Mouse (Mus musculus) MEL (cell line): ENCODE measurements around the gene Otud7b.

Source experiments
- CHD2 ChIP-seq: IDR thresholded peaks from 2 replicates; pipeline ENCODE4 v1.6.1; 2011; ENCODE audit warnings: low read length, improper control_type of control experiment
- CTCF ChIP-seq, 3 experiments: IDR thresholded peaks in 2 of 3; conservative IDR thresholded peaks in 1 of 3; 2 replicates each; pipeline ENCODE4 v1.5.1; 2011 to 2012; ENCODE audit warnings: low read length in 3 of 3, low read depth in 2 of 3, mild to moderate bottlenecking in 2 of 3, improper control_type of control experiment in 1 of 3, inconsistent platforms in 1 of 3, mixed read lengths in 1 of 3, moderate library complexity in 1 of 3; ENCODE audit not compliant: control insufficient read depth in 1 of 3, insufficient read depth in 1 of 3, poor library complexity in 1 of 3, severe bottlenecking in 1 of 3
- ELF1 ChIP-seq: IDR thresholded peaks from 2 replicates; pipeline ENCODE4 v1.6.1; 2014; ENCODE audit warnings: low read depth, mild to moderate bottlenecking, inconsistent platforms, low read length, improper control_type of control experiment, moderate library complexity
- EP300 ChIP-seq, 2 experiments: IDR thresholded peaks; 2 replicates each; pipeline ENCODE4 v1.6.1; 2011; ENCODE audit warnings: improper control_type of control experiment in 2 of 2, low read length in 2 of 2, low read depth in 1 of 2, mild to moderate bottlenecking in 1 of 2
- GATA1 ChIP-seq: IDR thresholded peaks from 2 replicates; pipeline ENCODE4 v1.6.1; 2011; ENCODE audit warnings: low read depth, low read length, improper control_type of control experiment
- MAFK ChIP-seq: IDR thresholded peaks from 2 replicates; pipeline ENCODE4 v1.6.1; 2011; ENCODE audit warnings: low read depth, mild to moderate bottlenecking, low read length, improper control_type of control experiment, borderline replicate concordance
- MAX ChIP-seq: IDR thresholded peaks from 2 replicates; pipeline ENCODE4 v1.6.1; 2011; ENCODE audit warnings: low read length, improper control_type of control experiment
- MAZ ChIP-seq: IDR thresholded peaks from 2 replicates; pipeline ENCODE4 v1.6.1; 2012; ENCODE audit warnings: low read depth, mild to moderate bottlenecking, inconsistent platforms, low read length, improper control_type of control experiment
- POLR2AphosphoS2 ChIP-seq: IDR thresholded peaks from 2 replicates; pipeline ENCODE4 v1.6.1; 2011; ENCODE audit warnings: low read length, improper control_type of control experiment
- SIN3A ChIP-seq: IDR thresholded peaks from 2 replicates; pipeline ENCODE4 v1.6.1; 2012; ENCODE audit warnings: low read length, improper control_type of control experiment, inconsistent platforms
- USF2 ChIP-seq, 2 experiments: IDR thresholded peaks; 2 replicates each; pipeline ENCODE4 v1.6.1; 2011 to 2012; ENCODE audit warnings: improper control_type of control experiment in 2 of 2, low read length in 2 of 2, borderline replicate concordance in 1 of 2, inconsistent platforms in 1 of 2, low read depth in 1 of 2, mild to moderate bottlenecking in 1 of 2; ENCODE audit not compliant: insufficient read depth in 1 of 2

GRCm38 (mm10) chr3:96155501-96155900, 51.2 kb downstream of the Otud7b start:
- no peak for TF ChIP-seq CTCF (IDR thresholded peaks at IDR 0.05 in 2 of 3, conservative IDR thresholded peaks at IDR 0.05 in 1 of 3; ENCODE audit: control insufficient read depth in 1 of 3, insufficient read depth in 1 of 3, low read depth in 2 of 3, low read length in 3 of 3, poor library complexity in 1 of 3, severe bottlenecking in 1 of 3)
- no peak for TF ChIP-seq MAFK
- no peak for TF ChIP-seq MAX
- no peak for TF ChIP-seq POLR2AphosphoS2
- TF ChIP-seq ELF1, result no peak
- TF ChIP-seq EP300 (IDR thresholded peaks at IDR 0.05; ENCODE audit: low read depth in 1 of 2, low read length in 2 of 2), result no peak
- no peak for TF ChIP-seq USF2 (IDR thresholded peaks at IDR 0.05; ENCODE audit: borderline replicate concordance in 1 of 2, insufficient read depth in 1 of 2, low read depth in 1 of 2, low read length in 2 of 2)
- no peak for TF ChIP-seq SIN3A
- no peak for TF ChIP-seq CHD2
- TF ChIP-seq MAZ, result no peak
- TF ChIP-seq GATA1, result no peak
